ENCODE assay signal across 8 mouse cellular contexts in genomic region chr5:74068714-74069321, GRCm38 (mm10). TPM values are rescaled to one million over a fixed set of nuclear protein-coding genes. Genes with fewer than 3 reads are reported as not detected.
DNase-seq lines count a peak whose midpoint lies in the region; ATAC-seq and TF ChIP-seq lines count a peak whose summit lies in the region.

No protein-coding gene starts in this region.

- ATAC-seq in embryonic facial prominence, embryonic 14.5 days (ENCODE audit: low read depth): peak; percentile 66
- peak; percentile 47 for ATAC-seq in heart, embryonic 12.5 days (ENCODE audit: insufficient number of reproducible peaks, low FRiP score)
- ATAC-seq in kidney, embryonic 14.5 days (ENCODE audit: low FRiP score, low TSS enrichment): peak; percentile 58
- ATAC-seq in liver, embryonic 14.5 days (ENCODE audit: insufficient read depth): peak; percentile 29

- H3K9ac ChIP-seq in embryonic facial prominence, embryonic 14.5 days (ENCODE audit: low read depth, low read length): peak overlapping the region; percentile 86
- H3K9ac ChIP-seq in heart, embryonic 12.5 days: peak overlapping the region; percentile 98
- peak overlapping the region; percentile 96 for H3K9ac ChIP-seq in kidney, embryonic 14.5 days (ENCODE audit: low read depth, low read length)
- H3K9ac ChIP-seq in liver, embryonic 14.5 days (replicated peaks): peak overlapping the region; percentile 96

- peak; percentile 59 for DNase-seq in CD4-positive, CD25-positive, alpha-beta regulatory T cell, adult 2 months (ENCODE audit: low read depth, low spot score)
- peak; percentile 78 for DNase-seq in adipocyte (ENCODE audit: low spot score)
- DNase-seq in embryonic facial prominence, embryonic 14.5 days (ENCODE audit: low spot score): peak; percentile 88
- no peak for DNase-seq in liver, embryonic 14.5 days (ENCODE audit: low read depth in 3 of 3, low spot score in 3 of 3)
- DNase-seq in naive thymus-derived CD4-positive, alpha-beta T cell, adult 2 months (ENCODE audit: low read depth): peak; percentile 60
- DNase-seq in thymus, postnatal 0 days (ENCODE audit: low spot score): peak; percentile 18

- TF ChIP-seq EP300 in liver, embryonic 14.5 days (IDR thresholded peaks at IDR 0.05; ENCODE audit: low read depth): no peak

- peaks cover 33% of the 10 kb centered on the region for H3K4me1 ChIP-seq in embryonic facial prominence, embryonic 14.5 days (ENCODE audit: control insufficient read depth, insufficient read depth, low read length)
- peaks cover 46% of the 10 kb centered on the region for H3K4me1 ChIP-seq in heart, embryonic 12.5 days (replicated peaks)
- H3K4me1 ChIP-seq in kidney, embryonic 14.5 days (ENCODE audit: control insufficient read depth, insufficient read depth, low read length): peaks cover 35% of the 10 kb centered on the region
- peaks cover 25 to 33% of the 10 kb centered on the region in 2 experiments for H3K4me1 ChIP-seq in liver, embryonic 14.5 days (replicated peaks; ENCODE audit: control insufficient read depth in 2 of 2, insufficient read depth in 2 of 2, low read length in 1 of 2)

- 2% methylated on average over 18 of the region's 18 CpGs for WGBS in embryonic facial prominence, embryonic 14.5 days
- under 1% methylated on average over 18 of the region's 18 CpGs for WGBS in heart, embryonic 12.5 days
- WGBS in kidney, embryonic 14.5 days: under 1% methylated on average over 18 of the region's 18 CpGs
- WGBS in liver, embryonic 14.5 days (ENCODE audit: insufficient replicate concordance): under 1% methylated on average over 18 of the region's 18 CpGs

- peak overlapping the region; percentile 70 for H3K4me2 ChIP-seq in embryonic facial prominence, embryonic 14.5 days (ENCODE audit: low read depth, low read length)
- H3K4me2 ChIP-seq in heart, embryonic 12.5 days: peak overlapping the region; percentile 84
- peak overlapping the region; percentile 82 for H3K4me2 ChIP-seq in kidney, embryonic 14.5 days (replicated peaks; ENCODE audit: low read depth, low read length)
- H3K4me2 ChIP-seq in liver, embryonic 14.5 days (ENCODE audit: low read depth): peak overlapping the region; percentile 99

- no peaks in the 10 kb centered on the region for H3K36me3 ChIP-seq in embryonic facial prominence, embryonic 14.5 days (ENCODE audit: control insufficient read depth, insufficient read depth, low read length)
- H3K36me3 ChIP-seq in heart, embryonic 12.5 days: no peaks in the 10 kb centered on the region
- no peaks in the 10 kb centered on the region for H3K36me3 ChIP-seq in kidney, embryonic 14.5 days (ENCODE audit: control insufficient read depth, insufficient read depth, low read length)
- H3K36me3 ChIP-seq in liver, embryonic 14.5 days (replicated peaks; ENCODE audit: control insufficient read depth, insufficient read depth, low read depth): no peaks in the 10 kb centered on the region

- no peak for TF ChIP-seq CTCF in liver, embryonic 14.5 days (IDR thresholded peaks at IDR 0.05; ENCODE audit: low read depth)

- no peaks in the 10 kb centered on the region for H3K27me3 ChIP-seq in embryonic facial prominence, embryonic 14.5 days (replicated peaks; ENCODE audit: control insufficient read depth, insufficient read depth, low read length)
- no peaks in the 10 kb centered on the region for H3K27me3 ChIP-seq in heart, embryonic 12.5 days (replicated peaks)
- no peaks in the 10 kb centered on the region for H3K27me3 ChIP-seq in kidney, embryonic 14.5 days (ENCODE audit: control insufficient read depth, insufficient read depth, low read length)
- no peaks in the 10 kb centered on the region for H3K27me3 ChIP-seq in liver, embryonic 14.5 days (ENCODE audit: control insufficient read depth, insufficient read depth, low read length)

- H3K9me3 ChIP-seq in embryonic facial prominence, embryonic 14.5 days (ENCODE audit: control insufficient read depth, low read length): no peaks in the 10 kb centered on the region
- H3K9me3 ChIP-seq in heart, embryonic 12.5 days (replicated peaks): no peaks in the 10 kb centered on the region
- H3K9me3 ChIP-seq in kidney, embryonic 14.5 days (ENCODE audit: control insufficient read depth, low read length): no peaks in the 10 kb centered on the region
- no peaks in the 10 kb centered on the region for H3K9me3 ChIP-seq in liver, embryonic 14.5 days (ENCODE audit: control insufficient read depth, low read length)

- peak overlapping the region; percentile 70 for H3K4me3 ChIP-seq in embryonic facial prominence, embryonic 14.5 days (ENCODE audit: low read depth, low read length)
- H3K4me3 ChIP-seq in heart, embryonic 12.5 days: peak overlapping the region; percentile 79
- H3K4me3 ChIP-seq in kidney, embryonic 14.5 days (ENCODE audit: low read length): peak overlapping the region; percentile 93
- H3K4me3 ChIP-seq in liver, embryonic 14.5 days (ENCODE audit: insufficient read depth in 1 of 2, low read depth in 2 of 2, low read length in 2 of 2): peak overlapping the region; percentile 71 to 98

- peak overlapping the region; percentile 96 for H3K27ac ChIP-seq in embryonic facial prominence, embryonic 14.5 days (replicated peaks; ENCODE audit: low read depth, low read length)
- H3K27ac ChIP-seq in heart, embryonic 12.5 days (ENCODE audit: poor library complexity, severe bottlenecking): peak overlapping the region; percentile 99
- peak overlapping the region; percentile 98 for H3K27ac ChIP-seq in kidney, embryonic 14.5 days (ENCODE audit: low read depth, low read length)
- peak overlapping the region; percentile 67 for H3K27ac ChIP-seq in liver, embryonic 14.5 days

RNA-seq across cellular contexts. Expression of gene Usp46, which starts 0.6 kb away (rescaled TPM):
- polyA plus RNA-seq in embryonic facial prominence, embryonic 14.5 days (2014; fragmentation: Nextera tagmentation; extraction: Ambion mirVana): 35.4 and 36.5 TPM in 2 replicates
- polyA plus RNA-seq in heart, embryonic 12.5 days (2016; fragmentation: Nextera tagmentation; extraction: Ambion mirVana): 41.4 and 44.7 TPM in 2 replicates
- polyA plus RNA-seq in kidney, embryonic 14.5 days (2014; fragmentation: Nextera tagmentation; extraction: Ambion mirVana): 27.6 and 34.5 TPM in 2 replicates
- polyA plus RNA-seq in liver, embryonic 14.5 days (2012; rRNA removed): 9.7 and 14.6 TPM in 2 replicates
- 23.8 and 27.9 TPM in 2 replicates for polyA plus RNA-seq in liver, embryonic 14.5 days (2014; fragmentation: Nextera tagmentation; extraction: Ambion mirVana)
- polyA plus RNA-seq in thymus, postnatal 0 days (2015; fragmentation: Nextera tagmentation; extraction: Ambion mirVana): 3.9 and 4.5 TPM in 2 replicates

Comparison
In these comparisons a context has a peak if more than half of its experiments do, and no peak if none do; other contexts are left out.
1. DNase-seq: peak in CD4-positive, CD25-positive, alpha-beta regulatory T cell, adult 2 months (single experiment), adipocyte (single experiment), embryonic facial prominence, embryonic 14.5 days (single experiment), naive thymus-derived CD4-positive, alpha-beta T cell, adult 2 months (single experiment) and thymus, postnatal 0 days (single experiment); none in liver, embryonic 14.5 days (0 of 3).
2. Peak in every context shown above with its lines, with median percentiles within 50 percentile points of each other: ATAC-seq, H3K27ac ChIP-seq, H3K4me2 ChIP-seq, H3K4me3 ChIP-seq and H3K9ac ChIP-seq.